Mouse (Mus musculus): Measurements from ENCODE around the gene Tmed9. TPM values are rescaled to one million over a fixed set of nuclear protein-coding genes. Genes with fewer than 3 reads are reported as not detected.

Tmed9 gene
- total and polyA plus RNA-seq, 2 experiments from 2014 or later: 62.5 to 101 TPM

GRCm38 (mm10) chr13:55644525-55644924 lies 71.0 kb downstream of the Tmed9 start:
- TF ChIP-seq CTCF (IDR thresholded peaks at IDR 0.05): peak; percentile 65
- Histone ChIP-seq H3K36me3 (ENCODE audit: insufficient read depth, low read length) (peaks cover 54% of the 10 kb centered on the region), H3K4me2 (ENCODE audit: low read depth, low read length, poor library complexity, severe bottlenecking) (no peak overlapping the region), H3K4me1 (ENCODE audit: insufficient read depth, low read length) (no peaks in the 10 kb centered on the region), H3K4me3 (ENCODE audit: low read depth, low read length) (no peak overlapping the region), H3K9ac (replicated peaks; ENCODE audit: low read length, poor library complexity, severe bottlenecking) (no peak overlapping the region), H3K27ac (ENCODE audit: low read depth, low read length) (no peak overlapping the region), H3K9me3 (ENCODE audit: low read length) (no peaks in the 10 kb centered on the region), H3K27me3 (ENCODE audit: insufficient read depth, low read length) (no peaks in the 10 kb centered on the region)
- no peak for ATAC-seq (ENCODE audit: low FRiP score)
- DNase-seq (ENCODE audit: low spot score): peak; percentile 62
- WGBS: 85% methylated on average over 2 of the region's 2 CpGs

Other genes with a start within 250 kb of the Tmed9 start
- gene Mxd3, start 243.9 kb upstream of the Tmed9 start, total RNA-seq (2014; rRNA removed): 6.6 and 7.2 TPM in 2 replicates
- gene Mxd3, start 243.9 kb upstream of the Tmed9 start, polyA plus RNA-seq (2015; fragmentation: Nextera tagmentation; extraction: Ambion mirVana): 3.5 and 3.6 TPM in 2 replicates
- gene Lman2, start 210.9 kb upstream of the Tmed9 start, total RNA-seq (2014; rRNA removed): 55.7 and 55.9 TPM in 2 replicates
- 32.8 and 35.0 TPM in 2 replicates for gene Lman2, start 210.9 kb upstream of the Tmed9 start, polyA plus RNA-seq (2015; fragmentation: Nextera tagmentation; extraction: Ambion mirVana)
- gene Rgs14, start 204.0 kb upstream of the Tmed9 start, total RNA-seq (2014; rRNA removed): 0.44 and 1.1 TPM in 2 replicates
- 1.3 and 1.5 TPM in 2 replicates for gene Rgs14, start 204.0 kb upstream of the Tmed9 start, polyA plus RNA-seq (2015; fragmentation: Nextera tagmentation; extraction: Ambion mirVana)
- not detected in 2 replicates for gene Slc34a1, start 175.5 kb upstream of the Tmed9 start, total RNA-seq (2014; rRNA removed)
- gene Slc34a1, start 175.5 kb upstream of the Tmed9 start, polyA plus RNA-seq (2015; fragmentation: Nextera tagmentation; extraction: Ambion mirVana): 0.04 TPM in 1 of 2 replicates, not detected in the other
- 0.71 TPM in 1 of 2 replicates, not detected in the other for gene Pfn3, start 158.5 kb upstream of the Tmed9 start, total RNA-seq (2014; rRNA removed)
- gene Pfn3, start 158.5 kb upstream of the Tmed9 start, polyA plus RNA-seq (2015; fragmentation: Nextera tagmentation; extraction: Ambion mirVana): 1.5 and 1.6 TPM in 2 replicates
- gene F12, start 146.9 kb upstream of the Tmed9 start, total RNA-seq (2014; rRNA removed): not detected in 2 replicates
- gene F12, start 146.9 kb upstream of the Tmed9 start, polyA plus RNA-seq (2015; fragmentation: Nextera tagmentation; extraction: Ambion mirVana): 0.43 and 0.49 TPM in 2 replicates
- gene Grk6, start 128.7 kb upstream of the Tmed9 start, total RNA-seq (2014; rRNA removed): 70.4 and 71.9 TPM in 2 replicates
- 35.5 and 35.8 TPM in 2 replicates for gene Grk6, start 128.7 kb upstream of the Tmed9 start, polyA plus RNA-seq (2015; fragmentation: Nextera tagmentation; extraction: Ambion mirVana)
- 101 and 131 TPM in 2 replicates for gene Prr7, start 109.5 kb upstream of the Tmed9 start, total RNA-seq (2014; rRNA removed)
- gene Prr7, start 109.5 kb upstream of the Tmed9 start, polyA plus RNA-seq (2015; fragmentation: Nextera tagmentation; extraction: Ambion mirVana): 6.6 and 8.1 TPM in 2 replicates
- gene Dbn1, start 85.6 kb upstream of the Tmed9 start, total RNA-seq (2014; rRNA removed): 498 and 510 TPM in 2 replicates
- gene Dbn1, start 85.6 kb upstream of the Tmed9 start, polyA plus RNA-seq (2015; fragmentation: Nextera tagmentation; extraction: Ambion mirVana): 482 and 484 TPM in 2 replicates
- gene Pdlim7, start 60.1 kb upstream of the Tmed9 start, total RNA-seq (2014; rRNA removed): 32.3 and 41.3 TPM in 2 replicates
- 153 and 171 TPM in 2 replicates for gene Pdlim7, start 60.1 kb upstream of the Tmed9 start, polyA plus RNA-seq (2015; fragmentation: Nextera tagmentation; extraction: Ambion mirVana)
- gene Dok3, start 44.4 kb upstream of the Tmed9 start, total RNA-seq (2014; rRNA removed): 3.0 and 4.5 TPM in 2 replicates
- gene Dok3, start 44.4 kb upstream of the Tmed9 start, polyA plus RNA-seq (2015; fragmentation: Nextera tagmentation; extraction: Ambion mirVana): 1.4 and 1.6 TPM in 2 replicates
- gene Ddx41, start 37.1 kb upstream of the Tmed9 start, total RNA-seq (2014; rRNA removed): 51.9 and 58.9 TPM in 2 replicates
- 45.4 and 49.1 TPM in 2 replicates for gene Ddx41, start 37.1 kb upstream of the Tmed9 start, polyA plus RNA-seq (2015; fragmentation: Nextera tagmentation; extraction: Ambion mirVana)
- gene Fam193b, start 2.6 kb upstream of the Tmed9 start, total RNA-seq (2014; rRNA removed): 73.9 and 90.6 TPM in 2 replicates
- 42.7 and 43.5 TPM in 2 replicates for gene Fam193b, start 2.6 kb upstream of the Tmed9 start, polyA plus RNA-seq (2015; fragmentation: Nextera tagmentation; extraction: Ambion mirVana)
- gene B4galt7, start 26.2 kb downstream of the Tmed9 start, total RNA-seq (2014; rRNA removed): 62.6 and 67.7 TPM in 2 replicates
- 50.1 and 55.1 TPM in 2 replicates for gene B4galt7, start 26.2 kb downstream of the Tmed9 start, polyA plus RNA-seq (2015; fragmentation: Nextera tagmentation; extraction: Ambion mirVana)
- gene Caml, start 49.3 kb downstream of the Tmed9 start, total RNA-seq (2014; rRNA removed): 90.6 and 101 TPM in 2 replicates
- gene Caml, start 49.3 kb downstream of the Tmed9 start, polyA plus RNA-seq (2015; fragmentation: Nextera tagmentation; extraction: Ambion mirVana): 113 and 114 TPM in 2 replicates
- gene Ddx46, start 61.3 kb downstream of the Tmed9 start, total RNA-seq (2014; rRNA removed): 22.3 and 29.8 TPM in 2 replicates
- 20.4 and 21.9 TPM in 2 replicates for gene Ddx46, start 61.3 kb downstream of the Tmed9 start, polyA plus RNA-seq (2015; fragmentation: Nextera tagmentation; extraction: Ambion mirVana)
- gene B230219D22Rik, start 119.4 kb downstream of the Tmed9 start, total RNA-seq (2014; rRNA removed): 164 and 177 TPM in 2 replicates
- gene B230219D22Rik, start 119.4 kb downstream of the Tmed9 start, polyA plus RNA-seq (2015; fragmentation: Nextera tagmentation; extraction: Ambion mirVana): 58.4 and 62.8 TPM in 2 replicates
- gene Txndc15, start 140.9 kb downstream of the Tmed9 start, total RNA-seq (2014; rRNA removed): 93.4 and 108 TPM in 2 replicates
- 137 and 142 TPM in 2 replicates for gene Txndc15, start 140.9 kb downstream of the Tmed9 start, polyA plus RNA-seq (2015; fragmentation: Nextera tagmentation; extraction: Ambion mirVana)
- gene Pcbd2, start 153.6 kb downstream of the Tmed9 start, total RNA-seq (2014; rRNA removed): 7.2 and 8.6 TPM in 2 replicates
- 28.2 and 30.6 TPM in 2 replicates for gene Pcbd2, start 153.6 kb downstream of the Tmed9 start, polyA plus RNA-seq (2015; fragmentation: Nextera tagmentation; extraction: Ambion mirVana)
- gene Catsper3, start 210.8 kb downstream of the Tmed9 start, total RNA-seq (2014; rRNA removed): not detected in 2 replicates
- gene Catsper3, start 210.8 kb downstream of the Tmed9 start, polyA plus RNA-seq (2015; fragmentation: Nextera tagmentation; extraction: Ambion mirVana): 0.29 and 0.30 TPM in 2 replicates